Mouse (Mus musculus) left cerebral cortex, adult 9 months (tissue): ENCODE data around the gene Gm20792.
"Not testable (repeated sequence)": the region's sequence is repeated elsewhere in the genome, so short reads cannot be mapped to it uniquely, and the experiment has no call there.

Source experiments
- DNase-seq, 2 experiments: peaks; one replicate each; pipeline ENCODE4 v3.0.0; 2022; ENCODE audit warnings: low spot score in 2 of 2

The Gm20792 gene

DNA sequence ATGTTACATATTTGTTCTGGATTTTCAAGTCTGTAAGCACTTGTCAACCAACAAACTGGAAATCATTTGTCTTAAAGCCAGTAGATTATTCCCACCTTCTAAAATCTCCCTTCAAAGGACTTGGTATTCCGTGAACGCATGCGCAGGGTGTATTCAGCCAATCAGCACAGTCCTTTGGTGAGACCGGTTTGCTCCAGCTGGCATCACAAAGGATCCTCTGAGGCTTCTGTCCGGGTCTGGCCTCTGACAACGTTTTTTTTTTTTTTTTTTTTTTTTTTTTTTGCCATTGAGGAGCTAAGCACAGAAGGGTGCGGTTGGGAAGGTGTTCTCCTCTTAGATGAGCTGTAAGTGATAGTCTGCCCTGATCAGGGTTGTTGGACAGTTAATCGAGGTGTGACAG lies at the start of gene Gm20792:
Gene Gm20792, plus strand, starts transcription at position 301 of the 400 bp plus-strand sequence.
- not testable (repeated sequence) for DNase-seq
